Comparison of ENCODE assay signal across 11 mouse cellular contexts in genomic region chr15:101039651-101040050, GRCm38 (mm10). TPM values are rescaled to one million over a fixed set of nuclear protein-coding genes. Genes with fewer than 3 reads are reported as not detected.
DNase-seq lines count a peak whose midpoint lies in the region; TF ChIP-seq lines count a peak whose summit lies in the region.
"Had no signal": no experiment of that assay in that cellular context is flagged by ENCODE, and none has a peak within 500 bp of the region (broad histone marks: within the 10 kb centered on the region; RNA-seq: fewer than 3 reads in every experiment).

No protein-coding gene starts in this region.

- no peak overlapping the region for H3K27ac ChIP-seq in left cerebral cortex, adult 2 months

- TF ChIP-seq CTCF in left cerebral cortex, adult 2 months (IDR thresholded peaks at IDR 0.05): peak; percentile 41

- no peak overlapping the region for H3K4me3 ChIP-seq in left cerebral cortex, adult 2 months
- H3K4me3 ChIP-seq: erythroblast, embryonic 14.5 days had no signal

- intact Hi-C loops in left cerebral cortex, adult 2 months (cut with DNase I): loop anchor here (5.0 kb wide), 1 partner anchor 282 kb away; no protein-coding TSS in a partner anchor
- intact Hi-C loops in left cerebral cortex, postnatal 4 days (cut with DNase I): no loop called here

- peak; percentile 59 for DNase-seq in embryo, embryonic 10 days (ENCODE audit: low spot score)
- DNase-seq in embryo, embryonic 9.5 days (ENCODE audit: extremely low spot score): no peak
- DNase-seq in left cerebral cortex, adult 2 months (ENCODE audit: extremely low spot score in 1 of 2, low spot score in 2 of 2): no peak
- no peak for DNase-seq in left cerebral cortex, postnatal 4 days
- peak; percentile 77 for DNase-seq in R1 (ENCODE audit: low read depth, low spot score)
- peak; percentile 32 for DNase-seq in lung, postnatal 36 days
- no peak for DNase-seq in ovary, postnatal 14 days (ENCODE audit: low spot score)
- no peak for DNase-seq in cerebellum, adult 9-10 months
- DNase-seq: heart, postnatal 14 days had no signal

RNA-seq across cellular contexts. Expression of gene Gm47841, which starts 7.5 kb away (rescaled TPM):
- total RNA-seq in left cerebral cortex, adult 2 months (2021): not detected
- not detected for total RNA-seq in left cerebral cortex, postnatal 4 days (2021)
- total RNA-seq: heart, postnatal 14 days; left cerebral cortex, postnatal 25 days had no signal

RNA-seq across cellular contexts. Expression of gene Fignl2, which starts 38.7 kb away (rescaled TPM):
- 1 to 10 TPM; 1.2 to 1.4 TPM for total RNA-seq in left cerebral cortex, adult 2 months (2021)
- 1 to 10 TPM in 1 of 2 experiments, under 1 TPM in 1; 0.70 to 1.0 TPM for total RNA-seq in left cerebral cortex, postnatal 4 days (2021)

Comparison
In these comparisons a context has a peak if more than half of its experiments do, and no peak if none do; other contexts are left out.
1. DNase-seq: peak in embryo, embryonic 10 days (single experiment), R1 (single experiment) and lung, postnatal 36 days (single experiment); none in embryo, embryonic 9.5 days (single experiment), left cerebral cortex, adult 2 months (0 of 2), left cerebral cortex, postnatal 4 days (single experiment), ovary, postnatal 14 days (single experiment) and cerebellum, adult 9-10 months (single experiment).